Mouse (Mus musculus) heart, adult 2 months (tissue): Measurements from ENCODE around the gene Agbl4.

ENCODE experiments used
- CTCF ChIP-seq: fragments of 200-600 bp; IDR thresholded peaks from 2 replicates; pipeline ENCODE4 v1.8.1; 2022; ENCODE audit warnings: antibody characterized with exemption, mild to moderate bottlenecking, moderate library complexity
- POLR2A ChIP-seq: fragments of 200-500 bp; IDR thresholded peaks from 2 replicates; pipeline ENCODE4 v1.6.1; 2011; ENCODE audit warnings: mild to moderate bottlenecking, low read depth, low read length, control low read depth; ENCODE audit not compliant: insufficient read depth

DNA sequence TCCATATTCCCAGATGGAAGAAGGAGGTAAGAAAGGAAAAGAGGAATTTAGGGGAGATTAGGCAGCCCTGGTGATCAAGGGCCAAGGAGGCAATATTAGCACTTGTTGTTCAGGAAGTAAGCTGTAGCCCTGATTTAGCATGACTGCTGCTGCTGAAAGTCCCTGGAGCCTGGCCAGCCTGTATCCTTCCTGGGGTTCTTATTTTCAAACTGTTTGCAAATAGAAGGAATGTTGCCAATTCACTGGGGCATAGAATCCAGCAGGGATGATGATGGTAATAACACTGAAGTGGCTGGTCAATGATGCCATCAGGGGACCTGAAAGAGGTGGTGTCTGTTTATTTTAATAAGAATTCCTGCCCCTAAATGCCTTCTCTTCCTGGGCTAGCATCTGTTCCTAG lies 518.6 kb downstream of the Agbl4 start:
- TF ChIP-seq POLR2A (no peak), CTCF (no peak)
